Mouse (Mus musculus) forebrain, embryonic 15.5 days (tissue): Measurements from ENCODE around the gene Pkp2. TPM values are rescaled to one million over a fixed set of nuclear protein-coding genes. Genes with fewer than 3 reads are reported as not detected.
"Not testable (repeated sequence)": the region's sequence is repeated elsewhere in the genome, so short reads cannot be mapped to it uniquely, and the experiment has no call there.

Experiments used
- ATAC-seq: fragments of 200-750 bp; cut with Nextera tagmentation; replicated peaks from 2 replicates; pipeline ENCODE4 v1.8.0; 2017; ENCODE audit warnings: mild to moderate bottlenecking, moderate TSS enrichment, moderate library complexity
- H3K27ac ChIP-seq: fragments of 300-500 bp; sonication (generic); replicated peaks from 2 replicates; pipeline ENCODE4 v1.5.1; 2015; ENCODE audit warnings: mild to moderate bottlenecking, inconsistent platforms
- H3K27me3 ChIP-seq: fragments of 300-500 bp; sonication (generic); 2 replicates; pipeline ENCODE4 v1.6.1; 2015; ENCODE audit warnings: inconsistent platforms
- H3K36me3 ChIP-seq: fragments of 300-500 bp; sonication (generic); 2 replicates; pipeline ENCODE4 v1.6.1; 2015; ENCODE audit warnings: mild to moderate bottlenecking, inconsistent platforms
- H3K4me1 ChIP-seq: fragments of 300-500 bp; sonication (generic); 2 replicates; pipeline ENCODE4 v1.6.1; 2015; ENCODE audit warnings: inconsistent platforms
- H3K4me2 ChIP-seq: fragments of 300-500 bp; sonication (generic); replicated peaks from 2 replicates; pipeline ENCODE4 v1.6.1; 2015; ENCODE audit warnings: mild to moderate bottlenecking, inconsistent platforms
- H3K4me3 ChIP-seq: fragments of 300-500 bp; sonication (generic); 2 replicates; pipeline ENCODE4 v1.5.1; 2015; ENCODE audit warnings: mild to moderate bottlenecking, inconsistent platforms
- H3K9ac ChIP-seq: fragments of 300-500 bp; sonication (generic); replicated peaks from 2 replicates; pipeline ENCODE4 v1.6.1; 2015; ENCODE audit warnings: mild to moderate bottlenecking, inconsistent platforms
- H3K9me3 ChIP-seq: fragments of 300-500 bp; sonication (generic); 2 replicates; pipeline ENCODE4 v1.6.1; 2016; ENCODE audit warnings: inconsistent platforms
- WGBS: fragments of 180-500 bp; shearing (Covaris S2); methylation state at CpG from one replicate; pipeline ENCODE4 v1.1.7; 2015; ENCODE audit warnings: mixed read lengths; 5-methylcytosine and 5-hydroxymethylcytosine counted together
- polyA plus RNA-seq: library from polyadenylated mRNA; unstranded; fragments of >200 nt; fragmentation: Nextera tagmentation; extraction: Ambion mirVana; gene quantifications from 2 replicates; pipeline ENCODE4 v1.2.1, GENCODE M21; 2015

Gene Pkp2
- polyA plus RNA-seq, 1 experiment from 2014 or later: 1.0 TPM

- Histone ChIP-seq H3K9me3 (no peaks in the 10 kb centered on the region), H3K27ac (no peak overlapping the region), H3K9ac (no peak overlapping the region), H3K4me3 (no peak overlapping the region), H3K36me3 (no peaks in the 10 kb centered on the region), H3K27me3 (no peaks in the 10 kb centered on the region), H3K4me2 (no peak overlapping the region), H3K4me1 (no peaks in the 10 kb centered on the region)
- 96% methylated on average over 5 of the region's 5 CpGs for WGBS
- no peak for ATAC-seq
These were observed 17.3 kb downstream of the Pkp2 start for GRCm38 (mm10) chr16:16230439-16230838.

- WGBS: 94% methylated on average over 2 of the region's 2 CpGs
- no peaks in the 10 kb centered on the region for H3K9me3 ChIP-seq
- ATAC-seq: no peak
These were observed 20.8 kb downstream of the Pkp2 start for GRCm38 (mm10) chr16:16233919-16234318.

GRCm38 (mm10) chr16:16236681-16237080 lies 23.6 kb downstream of the Pkp2 start:
- H3K4me1 ChIP-seq, H3K27me3 ChIP-seq, H3K27ac ChIP-seq, H3K4me2 ChIP-seq, H3K4me3 ChIP-seq, H3K9ac ChIP-seq, ATAC-seq, H3K36me3 ChIP-seq, H3K9me3 ChIP-seq: not testable (repeated sequence)
- WGBS: 90% methylated on average over 9 of the region's 9 CpGs

More at GRCm38 (mm10) chr16:16233919-16234318, 20.8 kb downstream of the Pkp2 start:
- no peak overlapping the region for H3K4me3 ChIP-seq
- no peaks in the 10 kb centered on the region for H3K27me3 ChIP-seq
- no peak overlapping the region for H3K27ac ChIP-seq
- no peaks in the 10 kb centered on the region for H3K4me1 ChIP-seq
- H3K4me2 ChIP-seq: no peak overlapping the region
- no peaks in the 10 kb centered on the region for H3K36me3 ChIP-seq
- no peak overlapping the region for H3K9ac ChIP-seq

GRCm38 (mm10) chr16:16238356-16238755 lies 25.2 kb downstream of the Pkp2 start:
- Histone ChIP-seq H3K9ac (no peak overlapping the region), H3K4me1 (no peaks in the 10 kb centered on the region), H3K36me3 (no peaks in the 10 kb centered on the region), H3K4me2 (no peak overlapping the region), H3K27me3 (no peaks in the 10 kb centered on the region), H3K4me3 (no peak overlapping the region), H3K27ac (no peak overlapping the region), H3K9me3 (no peaks in the 10 kb centered on the region)
- 80% methylated on average over 2 of the region's 2 CpGs for WGBS
- ATAC-seq: no peak

- Histone ChIP-seq H3K4me1 (no peaks in the 10 kb centered on the region), H3K9me3 (no peaks in the 10 kb centered on the region), H3K27ac (no peak overlapping the region), H3K27me3 (no peaks in the 10 kb centered on the region), H3K9ac (no peak overlapping the region), H3K4me3 (no peak overlapping the region), H3K36me3 (no peaks in the 10 kb centered on the region), H3K4me2 (no peak overlapping the region)
- 53% methylated on average over 2 of the region's 2 CpGs for WGBS
- ATAC-seq: no peak
These were observed 31.6 kb downstream of the Pkp2 start for GRCm38 (mm10) chr16:16244711-16245110.

GRCm38 (mm10) chr16:16250470-16250869 lies 37.4 kb downstream of the Pkp2 start:
- H3K4me2 ChIP-seq: no peak overlapping the region
- no peak overlapping the region for H3K4me3 ChIP-seq
- H3K9me3 ChIP-seq: no peaks in the 10 kb centered on the region
- 60% methylated on average over 2 of the region's 2 CpGs for WGBS
- H3K27ac ChIP-seq: no peak overlapping the region
- H3K27me3 ChIP-seq: no peaks in the 10 kb centered on the region
- no peaks in the 10 kb centered on the region for H3K36me3 ChIP-seq
- H3K4me1 ChIP-seq: no peaks in the 10 kb centered on the region
- ATAC-seq: no peak
- no peak overlapping the region for H3K9ac ChIP-seq

GRCm38 (mm10) chr16:16253326-16254074 lies 40.4 kb downstream of the Pkp2 start:
- WGBS: 18% methylated on average over 4 of the region's 4 CpGs
- 0 out of 2 replicates have a peak, but pooled peaks have one; percentile 48 for ATAC-seq

GRCm38 (mm10) chr16:16255217-16255616 lies 42.1 kb downstream of the Pkp2 start:
- no peaks in the 10 kb centered on the region for H3K27me3 ChIP-seq
- WGBS: 82% methylated on average over 1 of the region's 1 CpGs
- H3K4me1 ChIP-seq: no peaks in the 10 kb centered on the region
- ATAC-seq: no peak
- H3K4me3 ChIP-seq: no peak overlapping the region
- H3K9me3 ChIP-seq: no peaks in the 10 kb centered on the region
- no peak overlapping the region for H3K9ac ChIP-seq
- H3K4me2 ChIP-seq: no peak overlapping the region
- H3K27ac ChIP-seq: no peak overlapping the region
- no peaks in the 10 kb centered on the region for H3K36me3 ChIP-seq

More at GRCm38 (mm10) chr16:16253326-16254074, 40.4 kb downstream of the Pkp2 start:
- no peak overlapping the region for H3K4me2 ChIP-seq
- no peak overlapping the region for H3K4me3 ChIP-seq
- H3K4me1 ChIP-seq: no peaks in the 10 kb centered on the region
- H3K27me3 ChIP-seq: no peaks in the 10 kb centered on the region
- no peaks in the 10 kb centered on the region for H3K36me3 ChIP-seq
- H3K9ac ChIP-seq: no peak overlapping the region
- no peaks in the 10 kb centered on the region for H3K9me3 ChIP-seq
- no peak overlapping the region for H3K27ac ChIP-seq

GRCm38 (mm10) chr16:16255874-16256273 lies 42.8 kb downstream of the Pkp2 start:
- Histone ChIP-seq H3K36me3 (no peaks in the 10 kb centered on the region), H3K9ac (no peak overlapping the region), H3K4me2 (no peak overlapping the region), H3K4me3 (no peak overlapping the region), H3K9me3 (no peaks in the 10 kb centered on the region), H3K4me1 (no peaks in the 10 kb centered on the region), H3K27ac (no peak overlapping the region), H3K27me3 (no peaks in the 10 kb centered on the region)
- WGBS: 79% methylated on average over 7 of the region's 7 CpGs
- ATAC-seq: no peak

- Histone ChIP-seq H3K27me3 (no peaks in the 10 kb centered on the region), H3K9me3 (no peaks in the 10 kb centered on the region), H3K27ac (no peak overlapping the region), H3K4me3 (no peak overlapping the region), H3K4me1 (no peaks in the 10 kb centered on the region), H3K36me3 (no peaks in the 10 kb centered on the region), H3K9ac (no peak overlapping the region), H3K4me2 (no peak overlapping the region)
- WGBS: 78% methylated on average over 1 of the region's 1 CpGs
- ATAC-seq: no peak
These were observed 43.6 kb downstream of the Pkp2 start for GRCm38 (mm10) chr16:16256672-16257071.

GRCm38 (mm10) chr16:16260882-16261281 lies 47.8 kb downstream of the Pkp2 start:
- Histone ChIP-seq H3K4me2 (no peak overlapping the region), H3K4me1 (no peaks in the 10 kb centered on the region), H3K27me3 (no peaks in the 10 kb centered on the region), H3K9me3 (no peaks in the 10 kb centered on the region), H3K27ac (no peak overlapping the region), H3K4me3 (no peak overlapping the region), H3K9ac (no peak overlapping the region), H3K36me3 (no peaks in the 10 kb centered on the region)
- WGBS: 95% methylated on average over 5 of the region's 5 CpGs
- ATAC-seq: no peak

- 93% methylated on average over 6 of the region's 6 CpGs for WGBS
- no peaks in the 10 kb centered on the region for H3K36me3 ChIP-seq
- no peaks in the 10 kb centered on the region for H3K27me3 ChIP-seq
- no peak overlapping the region for H3K9ac ChIP-seq
- H3K4me3 ChIP-seq: no peak overlapping the region
- no peak overlapping the region for H3K4me2 ChIP-seq
- no peaks in the 10 kb centered on the region for H3K9me3 ChIP-seq
- no peak for ATAC-seq
- no peak overlapping the region for H3K27ac ChIP-seq
- no peaks in the 10 kb centered on the region for H3K4me1 ChIP-seq
These were observed 48.4 kb downstream of the Pkp2 start for GRCm38 (mm10) chr16:16261481-16261880.

GRCm38 (mm10) chr16:16262436-16262835 lies 49.3 kb downstream of the Pkp2 start:
- no peak for ATAC-seq
- WGBS: 80% methylated on average over 3 of the region's 3 CpGs

More at GRCm38 (mm10) chr16:16262436-16262835, 49.3 kb downstream of the Pkp2 start:
- Histone ChIP-seq H3K36me3 (no peaks in the 10 kb centered on the region), H3K4me1 (no peaks in the 10 kb centered on the region), H3K27me3 (no peaks in the 10 kb centered on the region), H3K27ac (no peak overlapping the region), H3K9me3 (no peaks in the 10 kb centered on the region), H3K4me2 (no peak overlapping the region), H3K9ac (no peak overlapping the region), H3K4me3 (no peak overlapping the region)
